Mouse (Mus musculus) Muller cell, postnatal 12 days (primary cell): ENCODE data around the gene Dock7.

ENCODE experiments used
- DNase-seq: peaks from one replicate; pipeline ENCODE4 v3.0.0-alpha.2; 2015; ENCODE audit errors: inconsistent ontology term

The Dock7 gene

GRCm38 (mm10) chr4:99121123-99121755 lies 524 bp upstream of the Dock7 start:
- peak; percentile 45 for DNase-seq

GRCm38 (mm10) chr4:99119051-99119450 lies 1.7 kb downstream of the Dock7 start:
- no peak for DNase-seq

GRCm38 (mm10) chr4:99115797-99116196 lies 4.9 kb downstream of the Dock7 start:
- no peak for DNase-seq

- no peak for DNase-seq
Observed at GRCm38 (mm10) chr4:99111670-99112069, 9.0 kb downstream of the Dock7 start.

- no peak for DNase-seq
Observed at GRCm38 (mm10) chr4:99108817-99109216, 11.9 kb downstream of the Dock7 start.

GRCm38 (mm10) chr4:99102846-99103245 lies 17.9 kb downstream of the Dock7 start:
- DNase-seq, result no peak

- DNase-seq, result no peak
Observed at GRCm38 (mm10) chr4:99100724-99101123, 20.0 kb downstream of the Dock7 start.

GRCm38 (mm10) chr4:99091777-99092176 lies 28.9 kb downstream of the Dock7 start:
- no peak for DNase-seq

- DNase-seq, result peak; percentile 95
Observed at GRCm38 (mm10) chr4:99091151-99091701, 29.5 kb downstream of the Dock7 start.

- DNase-seq, result no peak
Observed at GRCm38 (mm10) chr4:99087760-99088485, 32.8 kb downstream of the Dock7 start.

- DNase-seq, result no peak
Observed at GRCm38 (mm10) chr4:99083862-99084261, 36.9 kb downstream of the Dock7 start.

- no peak for DNase-seq
Observed at GRCm38 (mm10) chr4:99081169-99081568, 39.5 kb downstream of the Dock7 start.

GRCm38 (mm10) chr4:99078005-99078404 lies 42.7 kb downstream of the Dock7 start:
- DNase-seq, result no peak

GRCm38 (mm10) chr4:99068806-99069205 lies 51.9 kb downstream of the Dock7 start:
- no peak for DNase-seq

GRCm38 (mm10) chr4:99064524-99064923 lies 56.2 kb downstream of the Dock7 start:
- no peak for DNase-seq

GRCm38 (mm10) chr4:99048581-99048980 lies 72.1 kb downstream of the Dock7 start:
- DNase-seq, result no peak

GRCm38 (mm10) chr4:99046471-99046870 lies 74.2 kb downstream of the Dock7 start:
- DNase-seq, result peak; percentile 71

- no peak for DNase-seq
Observed at GRCm38 (mm10) chr4:99044854-99045253, 75.9 kb downstream of the Dock7 start.

GRCm38 (mm10) chr4:99032921-99033320 lies 87.8 kb downstream of the Dock7 start:
- no peak for DNase-seq

- DNase-seq, result no peak
Observed at GRCm38 (mm10) chr4:99030686-99031085, 90.0 kb downstream of the Dock7 start, which contains the start of gene Angptl3. Gene Angptl3, plus strand, starts transcription at chr4:99030954.

GRCm38 (mm10) chr4:99028377-99028776 lies 92.3 kb downstream of the Dock7 start:
- no peak for DNase-seq

GRCm38 (mm10) chr4:99022221-99022620 lies 98.5 kb downstream of the Dock7 start:
- DNase-seq, result no peak

- DNase-seq, result no peak
Observed at GRCm38 (mm10) chr4:99011039-99011438, 109.7 kb downstream of the Dock7 start.
